Mouse (Mus musculus) lung, embryonic 15.5 days (tissue): ENCODE results near the gene Crisp2. TPM values are rescaled to one million over a fixed set of nuclear protein-coding genes. Genes with fewer than 3 reads are reported as not detected.

ENCODE experiments used
- polyA plus RNA-seq: library from polyadenylated mRNA; unstranded; fragments of >200 nt; fragmentation: Nextera tagmentation; extraction: Ambion mirVana; gene quantifications from 2 replicates; pipeline ENCODE4 v1.2.1, GENCODE M21; 2015

The Crisp2 gene
- polyA plus RNA-seq, 1 experiment from 2014 or later = not detected

Other genes starting within 250 kb of the Crisp2 start
- gene Esp6, start 245.5 kb downstream of the Crisp2 start, polyA plus RNA-seq = not detected in 2 replicates
- not detected in 2 replicates for gene Esp4, start 208.4 kb downstream of the Crisp2 start, polyA plus RNA-seq
- gene Esp3, start 174.9 kb downstream of the Crisp2 start, polyA plus RNA-seq = not detected in 2 replicates
- gene Esp1, start 79.9 kb downstream of the Crisp2 start, polyA plus RNA-seq = not detected in 2 replicates
- gene Rhag, start 4.1 kb upstream of the Crisp2 start, polyA plus RNA-seq = 0.89 and 1.4 TPM in 2 replicates
- gene 9130008F23Rik, start 73.6 kb upstream of the Crisp2 start, polyA plus RNA-seq = 4.6 and 4.8 TPM in 2 replicates
- not detected in 2 replicates for gene Glyatl3, start 107.3 kb upstream of the Crisp2 start, polyA plus RNA-seq
- gene Mut, start 127.7 kb upstream of the Crisp2 start, polyA plus RNA-seq = 34.8 and 39.7 TPM in 2 replicates
- gene Cenpq, start 128.0 kb upstream of the Crisp2 start, polyA plus RNA-seq = 32.1 and 32.7 TPM in 2 replicates